Mouse (Mus musculus) heart, embryonic 15.5 days (tissue): ENCODE measurements around the gene Rnf212. TPM values are rescaled to one million over a fixed set of nuclear protein-coding genes. Genes with fewer than 3 reads are reported as not detected.

Experiments used
- ATAC-seq: fragments of 200-750 bp; cut with Nextera tagmentation; replicated peaks from 2 replicates; pipeline ENCODE4 v1.8.0; 2017; ENCODE audit warnings: low read depth, moderate TSS enrichment; ENCODE audit not compliant: insufficient number of reproducible peaks, insufficient read depth, low FRiP score
- H3K27ac ChIP-seq: fragments of 300-500 bp; sonication (generic); 2 replicates; pipeline ENCODE4 v1.5.1; 2015; ENCODE audit warnings: mild to moderate bottlenecking, inconsistent platforms
- H3K27me3 ChIP-seq: fragments of 300-500 bp; sonication (generic); 2 replicates; pipeline ENCODE4 v1.6.1; 2015; ENCODE audit warnings: inconsistent platforms
- H3K36me3 ChIP-seq: fragments of 300-500 bp; sonication (generic); 2 replicates; pipeline ENCODE4 v1.6.1; 2015; ENCODE audit warnings: mild to moderate bottlenecking, inconsistent platforms
- H3K4me1 ChIP-seq: fragments of 300-500 bp; sonication (generic); replicated peaks from 2 replicates; pipeline ENCODE4 v1.6.1; 2015; ENCODE audit warnings: inconsistent platforms
- H3K4me2 ChIP-seq: fragments of 300-500 bp; sonication (generic); 2 replicates; pipeline ENCODE4 v1.6.1; 2015; ENCODE audit warnings: inconsistent platforms, mild to moderate bottlenecking, moderate library complexity
- H3K4me3 ChIP-seq: fragments of 300-500 bp; sonication (generic); 2 replicates; pipeline ENCODE4 v1.5.1; 2015; ENCODE audit warnings: mild to moderate bottlenecking, inconsistent platforms
- H3K9ac ChIP-seq: fragments of 300-500 bp; sonication (generic); 2 replicates; pipeline ENCODE4 v1.6.1; 2015; ENCODE audit warnings: mild to moderate bottlenecking, inconsistent platforms
- H3K9me3 ChIP-seq: fragments of 300-500 bp; sonication (generic); replicated peaks from 2 replicates; pipeline ENCODE4 v1.6.1; 2016; ENCODE audit warnings: inconsistent platforms
- WGBS: fragments of 180-500 bp; shearing (Covaris S2); methylation state at CpG from one replicate; pipeline ENCODE4 v1.1.7; 2015; ENCODE audit warnings: mixed read lengths; 5-methylcytosine and 5-hydroxymethylcytosine counted together
- polyA plus RNA-seq: library from polyadenylated mRNA; unstranded; fragments of >200 nt; fragmentation: Nextera tagmentation; extraction: Ambion mirVana; gene quantifications from 2 replicates; pipeline ENCODE4 v1.2.1, GENCODE M21; 2015

The Rnf212 gene
- polyA plus RNA-seq, 1 experiment from 2014 or later: not detected

GRCm38 (mm10) chr5:108743856-108744255 lies 30.9 kb downstream of the Rnf212 start:
- H3K4me3 ChIP-seq: no peak overlapping the region
- 57% methylated on average over 2 of the region's 2 CpGs for WGBS
- H3K27ac ChIP-seq: no peak overlapping the region
- no peak for ATAC-seq
- no peaks in the 10 kb centered on the region for H3K9me3 ChIP-seq
- no peaks in the 10 kb centered on the region for H3K27me3 ChIP-seq
- no peak overlapping the region for H3K9ac ChIP-seq
- no peaks in the 10 kb centered on the region for H3K36me3 ChIP-seq
- H3K4me1 ChIP-seq: no peaks in the 10 kb centered on the region
- no peak overlapping the region for H3K4me2 ChIP-seq

GRCm38 (mm10) chr5:108742596-108742995 lies 32.2 kb downstream of the Rnf212 start:
- Histone ChIP-seq H3K36me3 (no peaks in the 10 kb centered on the region), H3K4me3 (no peak overlapping the region), H3K9ac (no peak overlapping the region), H3K4me2 (no peak overlapping the region), H3K27ac (no peak overlapping the region), H3K27me3 (no peaks in the 10 kb centered on the region), H3K4me1 (no peaks in the 10 kb centered on the region), H3K9me3 (no peaks in the 10 kb centered on the region)
- 66% methylated on average over 2 of the region's 2 CpGs for WGBS
- no peak for ATAC-seq

GRCm38 (mm10) chr5:108741844-108742243 lies 32.9 kb downstream of the Rnf212 start:
- WGBS: 61% methylated on average over 2 of the region's 2 CpGs
- H3K4me3 ChIP-seq: no peak overlapping the region
- H3K4me1 ChIP-seq: no peaks in the 10 kb centered on the region
- ATAC-seq: no peak
- H3K9ac ChIP-seq: no peak overlapping the region
- H3K27ac ChIP-seq: no peak overlapping the region
- H3K9me3 ChIP-seq: no peaks in the 10 kb centered on the region
- H3K4me2 ChIP-seq: no peak overlapping the region
- no peaks in the 10 kb centered on the region for H3K36me3 ChIP-seq
- no peaks in the 10 kb centered on the region for H3K27me3 ChIP-seq

GRCm38 (mm10) chr5:108727425-108727824 lies 47.4 kb downstream of the Rnf212 start:
- ATAC-seq: no peak
- no peaks in the 10 kb centered on the region for H3K9me3 ChIP-seq
- H3K27me3 ChIP-seq: no peaks in the 10 kb centered on the region
- no peaks in the 10 kb centered on the region; the same call in 1 of the 2 replicates for H3K4me1 ChIP-seq
- H3K27ac ChIP-seq: no peak overlapping the region
- H3K36me3 ChIP-seq: no peaks in the 10 kb centered on the region
- 80% methylated on average over 1 of the region's 1 CpGs for WGBS
- H3K9ac ChIP-seq: no peak overlapping the region
- no peak overlapping the region for H3K4me2 ChIP-seq
- no peak overlapping the region for H3K4me3 ChIP-seq

GRCm38 (mm10) chr5:108726557-108727248 lies 48.1 kb downstream of the Rnf212 start:
- Histone ChIP-seq H3K36me3 (no peaks in the 10 kb centered on the region), H3K4me1 (no peaks in the 10 kb centered on the region; the same call in 1 of the 2 replicates), H3K4me2 (no peak overlapping the region), H3K9me3 (no peaks in the 10 kb centered on the region), H3K9ac (no peak overlapping the region), H3K27me3 (no peaks in the 10 kb centered on the region), H3K27ac (no peak overlapping the region), H3K4me3 (no peak overlapping the region)
- WGBS: 24% methylated on average over 5 of the region's 5 CpGs
- peak; percentile 73 for ATAC-seq

GRCm38 (mm10) chr5:108724006-108724405 lies 50.8 kb downstream of the Rnf212 start:
- no peak overlapping the region for H3K27ac ChIP-seq
- no peak overlapping the region for H3K4me3 ChIP-seq
- H3K9me3 ChIP-seq: no peaks in the 10 kb centered on the region
- no peak overlapping the region for H3K9ac ChIP-seq
- H3K4me2 ChIP-seq: no peak overlapping the region
- H3K36me3 ChIP-seq: no peaks in the 10 kb centered on the region
- no peaks in the 10 kb centered on the region for H3K27me3 ChIP-seq
- 18% methylated on average over 2 of the region's 2 CpGs for WGBS
- no peaks in the 10 kb centered on the region; the same call in 1 of the 2 replicates for H3K4me1 ChIP-seq
- ATAC-seq: no peak

GRCm38 (mm10) chr5:108719761-108720160 lies 55.0 kb downstream of the Rnf212 start:
- no peak for ATAC-seq
- Histone ChIP-seq H3K27me3 (no peaks in the 10 kb centered on the region), H3K4me2 (no peak overlapping the region), H3K9ac (no peak overlapping the region), H3K9me3 (no peaks in the 10 kb centered on the region), H3K4me3 (no peak overlapping the region), H3K4me1 (no peaks in the 10 kb centered on the region; the same call in 1 of the 2 replicates), H3K36me3 (no peaks in the 10 kb centered on the region), H3K27ac (no peak overlapping the region)
- WGBS: 46% methylated on average over 7 of the region's 7 CpGs

- no peaks in the 10 kb centered on the region for H3K36me3 ChIP-seq
- ATAC-seq: no peak
- no peak overlapping the region for H3K4me2 ChIP-seq
- no peak overlapping the region for H3K4me3 ChIP-seq
- no peaks in the 10 kb centered on the region for H3K27me3 ChIP-seq
- WGBS: 46% methylated on average over 4 of the region's 4 CpGs
- H3K27ac ChIP-seq: no peak overlapping the region
- H3K9ac ChIP-seq: no peak overlapping the region
- H3K9me3 ChIP-seq: no peaks in the 10 kb centered on the region
- 0 out of 2 replicates have a peak, but pooled peaks cover 5% of the 10 kb centered on the region for H3K4me1 ChIP-seq
Observed at GRCm38 (mm10) chr5:108718051-108718450, 56.7 kb downstream of the Rnf212 start.

GRCm38 (mm10) chr5:108715974-108716373 lies 58.8 kb downstream of the Rnf212 start:
- no peaks in the 10 kb centered on the region for H3K36me3 ChIP-seq
- no peaks in the 10 kb centered on the region for H3K27me3 ChIP-seq
- no peak overlapping the region for H3K9ac ChIP-seq
- WGBS: 55% methylated on average over 1 of the region's 1 CpGs
- no peaks in the 10 kb centered on the region for H3K9me3 ChIP-seq
- 0 out of 2 replicates have a peak, but pooled peaks cover 5% of the 10 kb centered on the region for H3K4me1 ChIP-seq
- no peak overlapping the region for H3K4me2 ChIP-seq
- no peak for ATAC-seq
- no peak overlapping the region for H3K4me3 ChIP-seq
- no peak overlapping the region for H3K27ac ChIP-seq

- no peak overlapping the region for H3K4me2 ChIP-seq
- H3K9me3 ChIP-seq: no peaks in the 10 kb centered on the region
- peak overlapping the region; percentile 40; the same call in 1 of the 2 replicates for H3K27ac ChIP-seq
- no peak overlapping the region for H3K4me3 ChIP-seq
- WGBS: 56% methylated on average over 6 of the region's 6 CpGs
- H3K9ac ChIP-seq: no peak overlapping the region
- ATAC-seq: peak; percentile 56; the same call in 1 of the 2 replicates
- no peaks in the 10 kb centered on the region for H3K27me3 ChIP-seq
- H3K36me3 ChIP-seq: no peaks in the 10 kb centered on the region
- H3K4me1 ChIP-seq: 0 out of 2 replicates have a peak, but pooled peaks cover 5% of the 10 kb centered on the region
Observed at GRCm38 (mm10) chr5:108714149-108714548, 60.6 kb downstream of the Rnf212 start.

- no peak overlapping the region for H3K9ac ChIP-seq
- H3K9me3 ChIP-seq: no peaks in the 10 kb centered on the region
- H3K27ac ChIP-seq: peak overlapping the region; percentile 40; the same call in 1 of the 2 replicates
- ATAC-seq: no peak
- H3K27me3 ChIP-seq: no peaks in the 10 kb centered on the region
- no peaks in the 10 kb centered on the region for H3K36me3 ChIP-seq
- H3K4me1 ChIP-seq: 0 out of 2 replicates have a peak, but pooled peaks cover 7% of the 10 kb centered on the region
- H3K4me2 ChIP-seq: no peak overlapping the region
- no peak overlapping the region for H3K4me3 ChIP-seq
Observed at GRCm38 (mm10) chr5:108713691-108714090, 61.1 kb downstream of the Rnf212 start.

- no peaks in the 10 kb centered on the region for H3K9me3 ChIP-seq
- no peak overlapping the region for H3K9ac ChIP-seq
- 82% methylated on average over 2 of the region's 2 CpGs for WGBS
- H3K4me2 ChIP-seq: no peak overlapping the region
- no peaks in the 10 kb centered on the region for H3K27me3 ChIP-seq
- H3K27ac ChIP-seq: no peak overlapping the region; the same call in 1 of the 2 replicates
- H3K36me3 ChIP-seq: no peaks in the 10 kb centered on the region
- no peak for ATAC-seq
- H3K4me3 ChIP-seq: no peak overlapping the region
- H3K4me1 ChIP-seq: 0 out of 2 replicates have a peak, but pooled peaks cover 7% of the 10 kb centered on the region
Observed at GRCm38 (mm10) chr5:108713096-108713495, 61.7 kb downstream of the Rnf212 start.
